Mouse (Mus musculus): ENCODE measurements around the gene Gm10521. TPM values are rescaled to one million over a fixed set of nuclear protein-coding genes. Genes with fewer than 3 reads are reported as not detected.
"Not testable (repeated sequence)": the region's sequence is repeated elsewhere in the genome, so short reads cannot be mapped to it uniquely, and the experiment has no call there.

Gene Gm10521
- polyA plus RNA-seq (2014; fragmentation: Nextera tagmentation; extraction: Ambion mirVana) = not detected in 2 replicates

DNA sequence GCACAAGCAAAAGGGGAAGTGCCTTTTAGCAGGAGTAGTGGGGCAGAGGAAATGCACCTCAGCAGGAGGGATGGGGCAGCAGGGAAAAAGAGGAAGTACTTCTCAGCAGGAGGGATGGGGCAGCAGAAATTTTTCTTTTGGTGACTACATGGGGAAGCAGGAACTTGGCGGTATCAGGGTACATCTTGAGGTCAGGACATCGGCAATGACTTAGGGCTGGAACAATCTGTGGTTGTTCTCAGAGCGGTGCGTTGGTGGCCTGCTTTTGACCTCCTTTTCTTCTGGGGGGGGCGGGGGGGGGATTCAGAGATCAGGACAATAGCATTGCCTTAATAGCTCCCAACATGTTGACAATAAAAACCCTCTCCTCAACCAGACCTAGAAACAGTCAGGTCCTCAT, at the start of gene Gm10521:
Gm10521 (plus strand) TSS at position 301 of the 400 bp plus-strand sequence.
- ATAC-seq (replicated peaks; ENCODE audit: insufficient number of reproducible peaks, low FRiP score, low TSS enrichment); H3K4me3 ChIP-seq (ENCODE audit: low read depth, low read length); H3K9ac ChIP-seq (ENCODE audit: low read depth, low read length); H3K9me3 ChIP-seq (replicated peaks; ENCODE audit: control insufficient read depth, low read length); H3K27ac ChIP-seq (ENCODE audit: low read depth, low read length); H3K36me3 ChIP-seq (ENCODE audit: control insufficient read depth, insufficient read depth, low read length); H3K4me2 ChIP-seq; H3K27me3 ChIP-seq (ENCODE audit: control insufficient read depth, insufficient read depth, low read length); H3K4me1 ChIP-seq (ENCODE audit: control insufficient read depth, insufficient read depth, low read length): not testable (repeated sequence)
- 83% methylated on average over 5 of the region's 5 CpGs for WGBS (ENCODE audit: insufficient replicate concordance)

DNA sequence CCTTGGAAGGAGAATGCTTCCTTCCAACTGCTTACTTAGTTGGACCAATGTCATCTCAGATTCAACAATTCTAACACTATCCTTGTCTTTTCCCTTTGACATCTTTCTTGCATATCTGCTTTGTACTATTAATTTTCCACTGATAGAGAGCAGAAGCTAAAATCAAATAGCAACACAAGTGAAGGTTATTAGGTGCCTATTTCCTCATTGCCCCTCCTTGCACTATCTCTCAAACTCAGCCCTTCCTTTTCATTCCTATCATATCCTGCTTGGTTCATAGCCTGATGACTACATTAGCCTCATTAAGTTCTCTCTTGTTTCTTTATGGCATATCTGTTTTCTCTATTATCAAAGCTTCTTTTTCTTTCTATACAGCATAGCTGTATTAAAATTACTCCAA, 47.3 kb upstream of the Gm10521 start:
- H3K27me3 ChIP-seq (ENCODE audit: control insufficient read depth, insufficient read depth, low read length) = no peaks in the 10 kb centered on the region
- ATAC-seq (replicated peaks; ENCODE audit: insufficient number of reproducible peaks, low FRiP score, low TSS enrichment) = no peak
- H3K27ac ChIP-seq (ENCODE audit: low read depth, low read length) = no peak overlapping the region
- no peaks in the 10 kb centered on the region for H3K4me1 ChIP-seq (ENCODE audit: control insufficient read depth, insufficient read depth, low read length)
- H3K36me3 ChIP-seq (ENCODE audit: control insufficient read depth, insufficient read depth, low read length) = no peaks in the 10 kb centered on the region
- H3K4me3 ChIP-seq (ENCODE audit: low read depth, low read length) = no peak overlapping the region
- H3K4me2 ChIP-seq = no peak overlapping the region
- no peaks in the 10 kb centered on the region for H3K9me3 ChIP-seq (replicated peaks; ENCODE audit: control insufficient read depth, low read length)
- no peak overlapping the region for H3K9ac ChIP-seq (ENCODE audit: low read depth, low read length)

DNA sequence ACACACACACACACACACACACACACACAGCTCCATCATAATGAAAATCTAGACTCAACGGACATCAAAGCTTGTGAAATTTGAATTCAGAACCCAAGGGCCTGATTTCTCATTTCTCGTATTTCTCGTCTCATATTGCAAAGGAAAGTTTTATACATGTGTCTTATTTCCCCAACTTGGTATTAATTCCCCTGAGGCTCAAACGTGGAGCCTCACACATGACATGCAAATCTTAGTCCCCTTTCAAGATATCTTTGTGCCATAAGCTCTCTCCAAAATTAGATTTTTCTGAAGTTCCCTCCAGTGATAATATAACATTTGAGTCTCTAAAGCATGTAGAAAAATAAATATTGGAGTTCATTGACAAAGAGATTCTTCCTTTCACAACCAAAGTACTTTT, 46.7 kb upstream of the Gm10521 start:
- Histone ChIP-seq H3K4me3 (ENCODE audit: low read depth, low read length) (no peak overlapping the region), H3K36me3 (ENCODE audit: control insufficient read depth, insufficient read depth, low read length) (no peaks in the 10 kb centered on the region), H3K9ac (ENCODE audit: low read depth, low read length) (no peak overlapping the region), H3K27ac (ENCODE audit: low read depth, low read length) (no peak overlapping the region), H3K9me3 (replicated peaks; ENCODE audit: control insufficient read depth, low read length) (no peaks in the 10 kb centered on the region), H3K4me2 (no peak overlapping the region), H3K4me1 (ENCODE audit: control insufficient read depth, insufficient read depth, low read length) (no peaks in the 10 kb centered on the region), H3K27me3 (ENCODE audit: control insufficient read depth, insufficient read depth, low read length) (no peaks in the 10 kb centered on the region)
- ATAC-seq (replicated peaks; ENCODE audit: insufficient number of reproducible peaks, low FRiP score, low TSS enrichment) = no peak
- WGBS (ENCODE audit: insufficient replicate concordance) = 76% methylated on average over 4 of the region's 4 CpGs

DNA sequence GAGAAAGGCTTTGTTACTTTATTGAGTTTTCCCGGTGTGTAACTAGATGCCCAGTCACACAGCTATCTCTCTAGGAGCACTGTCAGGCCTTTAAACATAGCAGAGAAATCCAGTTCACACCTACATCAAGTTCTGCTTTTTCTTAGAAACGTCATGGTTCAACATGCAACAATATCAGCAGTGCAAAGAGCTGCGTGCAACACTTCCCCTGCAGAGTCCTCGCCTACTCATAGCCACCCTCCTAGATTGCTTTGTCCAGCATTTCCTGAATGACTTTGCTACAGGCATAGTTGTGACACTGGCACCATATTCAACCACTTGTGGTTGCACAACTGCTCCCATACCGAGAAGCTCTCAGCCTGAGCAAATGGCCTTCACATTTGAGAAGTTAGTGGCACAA, 46.0 kb upstream of the Gm10521 start:
- ATAC-seq (replicated peaks; ENCODE audit: insufficient number of reproducible peaks, low FRiP score, low TSS enrichment) = no peak
- H3K9me3 ChIP-seq (replicated peaks; ENCODE audit: control insufficient read depth, low read length) = no peaks in the 10 kb centered on the region
- H3K4me3 ChIP-seq (ENCODE audit: low read depth, low read length) = no peak overlapping the region
- no peak overlapping the region for H3K9ac ChIP-seq (ENCODE audit: low read depth, low read length)
- no peak overlapping the region for H3K27ac ChIP-seq (ENCODE audit: low read depth, low read length)
- no peaks in the 10 kb centered on the region for H3K27me3 ChIP-seq (ENCODE audit: control insufficient read depth, insufficient read depth, low read length)
- 75% methylated on average over 5 of the region's 5 CpGs for WGBS (ENCODE audit: insufficient replicate concordance)
- no peaks in the 10 kb centered on the region for H3K36me3 ChIP-seq (ENCODE audit: control insufficient read depth, insufficient read depth, low read length)
- no peaks in the 10 kb centered on the region for H3K4me1 ChIP-seq (ENCODE audit: control insufficient read depth, insufficient read depth, low read length)
- no peak overlapping the region for H3K4me2 ChIP-seq

DNA sequence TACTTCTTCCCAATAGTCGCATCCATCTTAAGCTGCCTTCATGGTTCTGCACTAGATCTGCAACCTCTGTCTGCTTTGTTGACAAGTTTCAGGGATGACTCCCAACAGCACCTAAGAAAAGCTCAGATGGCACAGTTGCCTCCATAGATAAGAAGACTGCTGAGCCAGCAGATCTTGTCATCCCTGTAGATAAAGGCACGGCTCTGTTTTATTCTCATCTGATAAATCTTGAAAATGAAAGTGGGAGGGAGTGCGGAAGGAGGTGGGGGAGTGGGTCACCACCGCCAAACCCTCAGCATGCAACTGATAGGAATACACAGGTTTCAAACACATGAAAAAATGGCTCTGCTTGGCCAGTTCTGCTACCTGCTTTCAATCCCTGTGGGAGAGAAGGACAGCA, 30.0 kb upstream of the Gm10521 start:
- H3K36me3 ChIP-seq (ENCODE audit: control insufficient read depth, insufficient read depth, low read length) = no peaks in the 10 kb centered on the region
- no peaks in the 10 kb centered on the region for H3K4me1 ChIP-seq (ENCODE audit: control insufficient read depth, insufficient read depth, low read length)
- ATAC-seq (replicated peaks; ENCODE audit: insufficient number of reproducible peaks, low FRiP score, low TSS enrichment) = no peak
- H3K9me3 ChIP-seq (replicated peaks; ENCODE audit: control insufficient read depth, low read length) = no peaks in the 10 kb centered on the region
- no peak overlapping the region for H3K9ac ChIP-seq (ENCODE audit: low read depth, low read length)
- no peaks in the 10 kb centered on the region for H3K27me3 ChIP-seq (ENCODE audit: control insufficient read depth, insufficient read depth, low read length)
- no peak overlapping the region for H3K27ac ChIP-seq (ENCODE audit: low read depth, low read length)
- 65% methylated on average over 4 of the region's 4 CpGs for WGBS (ENCODE audit: insufficient replicate concordance)
- H3K4me2 ChIP-seq = no peak overlapping the region
- no peak overlapping the region for H3K4me3 ChIP-seq (ENCODE audit: low read depth, low read length)

DNA sequence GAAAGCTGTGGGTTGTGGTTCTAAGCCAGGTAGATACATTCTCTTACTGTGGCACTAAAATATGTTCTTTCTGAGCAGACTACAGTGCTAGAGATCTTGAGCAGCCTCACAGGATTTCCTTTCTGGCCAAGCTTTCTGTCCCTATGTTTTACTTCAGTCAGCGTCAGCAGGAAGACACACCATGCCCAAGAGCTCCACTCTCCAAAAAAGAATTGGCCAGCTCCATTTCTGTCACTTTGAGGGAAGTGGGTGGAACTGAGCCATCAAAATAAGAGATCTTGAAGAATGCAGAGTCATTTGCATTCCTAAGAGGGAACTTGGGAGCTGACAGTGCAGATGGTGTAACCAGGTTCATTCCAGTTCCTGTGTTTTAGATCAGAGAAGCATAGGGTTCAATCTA, 8.5 kb upstream of the Gm10521 start:
- H3K4me1 ChIP-seq (ENCODE audit: control insufficient read depth, insufficient read depth, low read length) = no peaks in the 10 kb centered on the region
- no peak overlapping the region for H3K4me2 ChIP-seq
- no peak overlapping the region for H3K4me3 ChIP-seq (ENCODE audit: low read depth, low read length)
- H3K27me3 ChIP-seq (ENCODE audit: control insufficient read depth, insufficient read depth, low read length) = no peaks in the 10 kb centered on the region
- H3K9ac ChIP-seq (ENCODE audit: low read depth, low read length) = no peak overlapping the region
- 77% methylated on average over 1 of the region's 1 CpGs for WGBS (ENCODE audit: insufficient replicate concordance)
- H3K36me3 ChIP-seq (ENCODE audit: control insufficient read depth, insufficient read depth, low read length) = no peaks in the 10 kb centered on the region
- H3K9me3 ChIP-seq (replicated peaks; ENCODE audit: control insufficient read depth, low read length) = no peaks in the 10 kb centered on the region
- no peak for ATAC-seq (replicated peaks; ENCODE audit: insufficient number of reproducible peaks, low FRiP score, low TSS enrichment)
- H3K27ac ChIP-seq (ENCODE audit: low read depth, low read length) = no peak overlapping the region

DNA sequence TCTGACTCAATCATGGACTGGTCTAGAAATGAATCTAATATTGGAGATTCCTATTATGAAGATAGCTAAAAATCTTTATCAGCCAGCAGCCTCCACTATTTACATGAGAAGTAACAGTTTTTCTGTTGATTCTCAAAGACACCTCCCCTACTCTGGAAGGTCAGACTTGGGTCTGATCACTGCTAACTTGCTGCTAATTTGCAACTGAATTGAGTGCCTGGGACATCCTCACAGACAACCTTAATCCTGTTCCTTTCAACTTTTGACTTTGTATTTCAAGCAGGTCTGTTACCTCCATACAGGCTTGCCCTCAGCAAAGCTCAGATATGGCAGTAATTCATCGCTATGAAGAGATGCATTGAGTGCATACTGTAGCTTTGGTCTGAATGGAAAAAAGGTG, 8.5 kb downstream of the Gm10521 start:
- H3K36me3 ChIP-seq (ENCODE audit: control insufficient read depth, insufficient read depth, low read length) = no peaks in the 10 kb centered on the region
- ATAC-seq (replicated peaks; ENCODE audit: insufficient number of reproducible peaks, low FRiP score, low TSS enrichment) = no peak
- H3K9me3 ChIP-seq (replicated peaks; ENCODE audit: control insufficient read depth, low read length) = no peaks in the 10 kb centered on the region

DNA sequence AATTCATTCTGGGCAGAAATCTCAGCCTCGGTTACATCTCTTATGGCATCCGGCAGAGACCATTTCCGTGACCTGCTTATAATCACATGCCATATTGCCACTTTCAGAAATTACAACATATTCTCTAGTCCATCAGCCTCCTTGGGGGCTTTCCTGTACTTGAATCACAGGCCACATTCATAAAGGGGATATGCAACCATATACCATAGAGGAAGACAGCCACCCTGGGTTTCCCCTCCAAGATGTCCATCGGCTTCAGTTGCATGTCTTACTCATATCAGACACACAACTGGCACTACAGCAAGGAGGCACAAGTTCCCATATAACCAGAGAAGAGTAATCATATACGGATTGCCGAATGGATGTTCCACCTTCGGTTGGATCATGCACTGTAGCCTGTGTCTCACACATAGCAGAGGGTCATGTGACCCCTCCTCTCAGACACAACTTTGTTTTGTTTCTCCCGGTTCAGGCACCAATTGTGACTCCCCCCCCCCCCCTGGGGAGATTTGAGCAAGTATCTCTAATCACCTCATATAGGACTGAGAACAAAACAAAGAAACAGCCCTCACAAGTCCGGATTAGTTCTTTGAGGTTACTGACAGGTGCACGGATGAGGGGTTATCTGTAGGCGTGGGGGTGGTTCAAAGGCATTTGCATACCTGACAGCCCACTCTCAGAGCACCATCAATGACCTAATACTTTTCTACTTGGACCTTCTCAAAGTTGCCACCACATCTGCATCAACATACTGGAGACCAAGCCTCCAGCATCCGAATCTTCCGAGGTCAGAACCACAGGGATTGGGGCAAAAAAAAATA, 20.4 kb downstream of the Gm10521 start:
- Histone ChIP-seq H3K9me3 (replicated peaks; ENCODE audit: control insufficient read depth, low read length) (no peaks in the 10 kb centered on the region), H3K27me3 (ENCODE audit: control insufficient read depth, insufficient read depth, low read length) (no peaks in the 10 kb centered on the region), H3K4me2 (no peak overlapping the region), H3K4me3 (ENCODE audit: low read depth, low read length) (no peak overlapping the region), H3K9ac (ENCODE audit: low read depth, low read length) (no peak overlapping the region), H3K4me1 (ENCODE audit: control insufficient read depth, insufficient read depth, low read length) (no peaks in the 10 kb centered on the region), H3K36me3 (ENCODE audit: control insufficient read depth, insufficient read depth, low read length) (no peaks in the 10 kb centered on the region), H3K27ac (ENCODE audit: low read depth, low read length) (no peak overlapping the region)
- ATAC-seq (replicated peaks; ENCODE audit: insufficient number of reproducible peaks, low FRiP score, low TSS enrichment) = no peak
- WGBS (ENCODE audit: insufficient replicate concordance) = 73% methylated on average over 13 of the region's 13 CpGs

More for the DNA sequence above, 8.5 kb downstream of the Gm10521 start:
- Histone ChIP-seq H3K27me3 (ENCODE audit: control insufficient read depth, insufficient read depth, low read length) (no peaks in the 10 kb centered on the region), H3K4me1 (ENCODE audit: control insufficient read depth, insufficient read depth, low read length) (no peaks in the 10 kb centered on the region), H3K4me3 (ENCODE audit: low read depth, low read length) (no peak overlapping the region), H3K4me2 (no peak overlapping the region), H3K27ac (ENCODE audit: low read depth, low read length) (no peak overlapping the region), H3K9ac (ENCODE audit: low read depth, low read length) (no peak overlapping the region)
- 82% methylated on average over 1 of the region's 1 CpGs for WGBS (ENCODE audit: insufficient replicate concordance)

Measured in heart, embryonic 11.5 days (tissue).